Mouse (Mus musculus) heart, embryonic 14.5 days (tissue): ENCODE results near the gene Gm27029. TPM values are rescaled to one million over a fixed set of nuclear protein-coding genes. Genes with fewer than 3 reads are reported as not detected.
A peak's percentile ranks its signal among the peaks of the same experiment; 100 is the strongest.
"Not testable (repeated sequence)": the region's sequence is repeated elsewhere in the genome, so short reads cannot be mapped to it uniquely, and the experiment has no call there.

Experiments
- ATAC-seq: fragments of 200-750 bp; cut with Nextera tagmentation; 2 replicates; pipeline ENCODE4 v1.8.0; 2017; ENCODE audit warnings: low read depth, moderate TSS enrichment; ENCODE audit not compliant: insufficient number of reproducible peaks, insufficient read depth, low FRiP score
- H3K27ac ChIP-seq, 2 experiments: fragments of 200-500 bp in 1 of 2; fragments of 300-500 bp in 1 of 2; sonication (generic) in 1 of 2; replicated peaks in 1 of 2; 2 replicates each; pipeline ENCODE4 v1.5.1; 2012 to 2014; ENCODE audit warnings: low read depth in 2 of 2, low read length in 2 of 2, control low read depth in 1 of 2, mild to moderate bottlenecking in 1 of 2, mixed read lengths in 1 of 2; ENCODE audit not compliant: control insufficient read depth in 1 of 2, insufficient read depth in 1 of 2
- H3K27me3 ChIP-seq: fragments of 300-500 bp; sonication (generic); 2 replicates; pipeline ENCODE4 v1.6.1; 2014; ENCODE audit warnings: mild to moderate bottlenecking, low read length, control low read depth; ENCODE audit not compliant: control insufficient read depth, insufficient read depth
- H3K36me3 ChIP-seq: fragments of 300-500 bp; sonication (generic); 2 replicates; pipeline ENCODE4 v1.6.1; 2014; ENCODE audit warnings: mild to moderate bottlenecking, control low read depth, low read length, mixed read lengths; ENCODE audit not compliant: control insufficient read depth, insufficient read depth
- H3K4me1 ChIP-seq, 2 experiments: fragments of 200-500 bp in 1 of 2; fragments of 300-500 bp in 1 of 2; sonication (generic) in 1 of 2; 2 replicates each; pipeline ENCODE4 v1.6.1; 2012 to 2014; ENCODE audit warnings: low read length in 2 of 2, control low read depth in 1 of 2, mixed read lengths in 1 of 2; ENCODE audit not compliant: control insufficient read depth in 2 of 2, insufficient read depth in 2 of 2
- H3K4me2 ChIP-seq: fragments of 300-500 bp; sonication (generic); 2 replicates; pipeline ENCODE4 v1.6.1; 2014; ENCODE audit warnings: mild to moderate bottlenecking, low read length
- H3K4me3 ChIP-seq, 2 experiments: fragments of 200-500 bp in 1 of 2; fragments of 300-500 bp in 1 of 2; sonication (generic) in 1 of 2; 2 replicates each; pipeline ENCODE4 v1.5.1; 2012 to 2014; ENCODE audit warnings: low read length in 2 of 2, mild to moderate bottlenecking in 2 of 2, control low read depth in 1 of 2, low read depth in 1 of 2, moderate library complexity in 1 of 2; ENCODE audit not compliant: control insufficient read depth in 1 of 2, insufficient read depth in 1 of 2
- H3K9ac ChIP-seq: fragments of 300-500 bp; sonication (generic); 2 replicates; pipeline ENCODE4 v1.6.1; 2014; ENCODE audit warnings: mild to moderate bottlenecking, low read length
- H3K9me3 ChIP-seq: fragments of 300-500 bp; sonication (generic); 2 replicates; pipeline ENCODE4 v1.6.1; 2016; ENCODE audit warnings: low read length, control low read depth; ENCODE audit not compliant: control insufficient read depth
- WGBS: fragments of 180-500 bp; shearing (Covaris S2); extraction: QIAGEN DNeasy Blood & Tissue Kit; methylation state at CpG from one replicate; pipeline ENCODE4 v1.1.7; 2014; 5-methylcytosine and 5-hydroxymethylcytosine counted together
- polyA plus RNA-seq: library from polyadenylated mRNA; unstranded; fragments of >200 nt; fragmentation: Nextera tagmentation; extraction: Ambion mirVana; gene quantifications from 2 replicates; pipeline ENCODE4 v1.2.1, GENCODE M21; 2014

Gm27029 gene
- polyA plus RNA-seq, 1 experiment from 2014 or later: 10.2 TPM

DNA sequence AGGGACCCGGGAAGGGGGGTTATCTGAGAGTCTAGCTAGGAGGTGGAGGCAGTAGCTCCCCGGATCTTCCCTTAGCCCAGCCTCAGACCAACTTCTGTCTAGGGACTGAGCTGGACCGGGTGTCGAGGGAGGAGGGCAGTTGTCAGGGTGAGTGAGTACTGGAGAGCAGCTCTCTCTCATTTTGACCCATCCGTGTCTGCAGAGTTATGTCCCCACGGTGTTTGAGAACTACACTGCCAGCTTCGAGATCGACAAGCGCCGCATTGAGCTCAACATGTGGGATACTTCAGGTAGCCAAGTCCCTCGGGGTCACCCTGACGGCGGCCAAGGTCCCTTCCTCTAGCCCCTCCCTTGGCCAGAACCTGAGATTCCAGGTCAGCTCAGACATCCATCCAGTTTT is 44.1 kb upstream of the Gm27029 start:
- 0 out of 4 replicates have a peak overlapping the region, but pooled peaks of 1 of the 2 experiments have one; percentile 35 for H3K27ac ChIP-seq
- 5% methylated on average over 13 of the region's 13 CpGs for WGBS

DNA sequence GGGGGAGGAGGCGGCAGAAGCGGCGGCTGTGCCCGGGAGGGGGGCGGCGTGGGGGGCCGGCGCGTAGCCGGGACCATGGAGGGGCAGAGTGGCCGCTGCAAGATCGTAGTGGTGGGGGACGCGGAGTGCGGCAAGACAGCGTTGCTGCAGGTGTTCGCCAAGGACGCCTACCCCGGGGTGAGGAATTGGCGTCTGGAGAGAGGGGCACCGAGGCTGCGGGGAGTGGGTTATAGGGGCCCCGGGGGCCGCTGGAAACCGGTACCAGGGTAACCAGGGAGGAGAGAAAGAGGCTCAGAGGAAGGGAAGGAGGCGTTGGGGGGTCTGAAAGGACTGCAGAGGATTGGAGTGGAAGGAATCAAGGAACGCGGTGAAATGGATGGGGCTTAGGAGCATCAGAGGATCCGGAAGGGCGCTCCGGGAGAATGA is 43.7 kb upstream of the Gm27029 start:
- peak overlapping the region; percentile 84 for H3K9ac ChIP-seq
- H3K4me1 ChIP-seq: peaks cover 19 to 33% of the 10 kb centered on the region in 2 experiments
- peak overlapping the region; percentile 77 to 89 for H3K4me3 ChIP-seq
- ATAC-seq: no peak
- peak overlapping the region; percentile 98 for H3K4me2 ChIP-seq
- under 1% methylated on average over 31 of the region's 31 CpGs for WGBS
- no peaks in the 10 kb centered on the region for H3K9me3 ChIP-seq
- H3K36me3 ChIP-seq: no peaks in the 10 kb centered on the region
- no peaks in the 10 kb centered on the region for H3K27me3 ChIP-seq
- peak overlapping the region in 1 of 2 experiments; percentile 35; a peak in 3 of 4 replicates for H3K27ac ChIP-seq

More for the DNA sequence above, 44.1 kb upstream of the Gm27029 start:
- no peaks in the 10 kb centered on the region for H3K27me3 ChIP-seq
- no peaks in the 10 kb centered on the region for H3K9me3 ChIP-seq
- peak overlapping the region; percentile 77 to 89 for H3K4me3 ChIP-seq
- peak overlapping the region; percentile 98 for H3K4me2 ChIP-seq
- ATAC-seq: no peak
- peaks cover 16 to 29% of the 10 kb centered on the region in 2 experiments for H3K4me1 ChIP-seq
- H3K36me3 ChIP-seq: no peaks in the 10 kb centered on the region
- peak overlapping the region; percentile 84 for H3K9ac ChIP-seq

DNA sequence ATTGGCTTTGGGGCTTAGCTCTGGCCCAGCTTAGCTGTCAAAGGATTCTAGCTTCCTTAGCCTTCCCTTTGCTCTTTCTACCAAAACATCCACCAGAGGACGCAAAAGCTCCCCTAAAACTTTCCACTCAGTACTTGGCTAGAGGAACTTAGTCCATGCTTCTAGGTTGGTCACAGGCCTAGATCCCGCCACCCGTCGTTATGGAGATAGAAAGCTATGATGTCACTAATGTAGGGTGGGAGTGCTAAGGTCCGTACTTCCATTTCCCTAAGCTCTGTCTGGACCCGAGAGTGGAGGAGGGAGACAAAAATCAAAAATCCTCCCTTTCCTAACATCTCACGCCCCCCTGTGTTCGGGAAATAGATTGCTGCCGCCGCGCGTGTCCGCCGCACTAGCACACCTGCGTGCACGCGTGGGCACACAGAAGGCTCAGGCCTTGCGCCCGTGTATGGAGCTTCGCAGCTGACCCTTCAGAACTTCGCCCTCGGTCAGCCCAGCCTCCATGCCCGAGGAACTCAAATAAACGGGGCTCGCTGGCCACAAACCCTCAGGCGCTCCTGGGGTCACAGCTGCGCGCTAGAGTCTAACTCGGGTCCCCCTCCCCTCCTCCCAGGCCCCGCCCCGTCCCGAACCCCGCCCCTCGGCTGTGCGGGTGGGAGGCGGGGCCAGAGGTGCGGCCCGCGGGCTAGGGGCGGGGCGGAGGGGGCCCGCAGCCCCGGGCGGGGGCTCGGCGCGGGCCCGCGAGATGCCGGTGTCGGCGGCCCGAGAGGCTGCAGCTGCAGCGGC is 43.1 kb upstream of the Gm27029 start:
- peaks cover 20 to 38% of the 10 kb centered on the region in 2 experiments for H3K4me1 ChIP-seq
- peak overlapping the region; percentile 23 to 35 for H3K27ac ChIP-seq
- H3K36me3 ChIP-seq: peaks cover 2% of the 10 kb centered on the region
- H3K9me3 ChIP-seq: no peaks in the 10 kb centered on the region
- ATAC-seq: peak; percentile 78
- H3K9ac ChIP-seq: peak overlapping the region; percentile 84
- 1% methylated on average over 42 of the region's 54 CpGs for WGBS
- peak overlapping the region; percentile 77 to 89 for H3K4me3 ChIP-seq
- H3K27me3 ChIP-seq: no peaks in the 10 kb centered on the region
- H3K4me2 ChIP-seq: peak overlapping the region; percentile 98

DNA sequence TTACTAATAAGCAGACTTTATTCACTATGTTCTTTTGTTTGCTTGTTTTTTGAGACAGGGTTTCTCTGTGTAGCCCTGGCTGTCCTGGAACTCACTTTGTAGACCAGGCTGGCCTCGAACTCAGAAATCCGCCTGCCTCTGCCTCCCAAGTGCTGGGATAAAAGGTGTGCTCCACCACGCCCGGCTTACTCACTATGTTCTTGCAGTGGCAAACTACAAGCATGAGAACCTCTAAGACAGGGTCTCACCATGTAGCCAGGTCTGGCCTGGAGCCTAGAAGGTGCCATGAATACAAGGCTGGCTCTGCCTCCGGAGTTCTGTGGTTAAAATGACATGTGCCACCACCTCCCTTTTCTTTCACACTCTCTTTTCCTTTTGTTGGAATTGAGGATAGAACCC is 42.0 kb upstream of the Gm27029 start:
- H3K9me3 ChIP-seq: not testable (repeated sequence)
- WGBS: 41% methylated on average over 5 of the region's 5 CpGs
- H3K9ac ChIP-seq: peak overlapping the region; percentile 83

DNA sequence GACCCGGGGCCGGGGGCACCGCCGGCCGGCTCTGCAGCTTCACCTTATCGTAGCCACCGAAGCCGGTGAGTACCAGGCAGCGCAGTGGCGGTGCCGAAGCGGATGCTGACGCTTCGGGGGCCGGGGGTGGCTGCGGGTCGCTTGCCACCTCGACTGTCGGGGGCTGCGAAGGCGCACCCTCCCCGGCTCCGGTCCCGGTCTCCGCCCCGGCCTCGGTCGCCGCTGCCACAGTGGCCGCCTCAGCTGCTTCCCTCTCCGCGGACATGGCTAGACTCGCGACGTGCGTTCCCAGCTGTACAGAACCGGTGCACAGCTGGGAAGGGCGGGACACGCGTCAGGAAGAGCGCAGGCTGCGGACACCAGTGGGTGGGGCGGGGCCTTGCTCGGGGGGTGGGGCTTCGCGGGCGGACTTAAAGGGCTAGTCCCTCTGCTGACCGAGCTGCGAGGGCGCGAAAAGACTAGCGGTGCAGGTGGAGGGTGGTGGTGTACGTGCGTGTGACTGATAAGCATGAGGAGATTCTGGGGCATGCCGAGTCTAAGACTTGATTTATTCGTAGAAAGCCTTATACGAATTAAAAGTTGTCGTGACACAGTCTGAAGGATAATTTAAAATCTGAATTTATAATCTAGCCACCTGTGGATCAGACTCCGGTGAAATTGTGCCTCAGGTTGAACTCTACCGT is 41.4 kb upstream of the Gm27029 start, which contains the start of gene Vat1:
TSS of gene Vat1 (minus strand) at position 362 of the 683 bp plus-strand sequence.
- ATAC-seq: peak; percentile 61
- 2% methylated on average over 56 of the region's 60 CpGs for WGBS
- H3K4me1 ChIP-seq: peaks cover 17 to 41% of the 10 kb centered on the region in 2 experiments

More for the DNA sequence above, 42.0 kb upstream of the Gm27029 start:
- peak overlapping the region; percentile 98 for H3K4me2 ChIP-seq
- not testable (repeated sequence) for H3K27ac ChIP-seq, ATAC-seq, H3K27me3 ChIP-seq
- H3K36me3 ChIP-seq: peaks cover 14% of the 10 kb centered on the region
- H3K4me3 ChIP-seq: peak overlapping the region; percentile 2 to 80; a peak in 3 of 4 replicates
- H3K4me1 ChIP-seq: peaks cover 17 to 41% of the 10 kb centered on the region in 2 experiments

DNA sequence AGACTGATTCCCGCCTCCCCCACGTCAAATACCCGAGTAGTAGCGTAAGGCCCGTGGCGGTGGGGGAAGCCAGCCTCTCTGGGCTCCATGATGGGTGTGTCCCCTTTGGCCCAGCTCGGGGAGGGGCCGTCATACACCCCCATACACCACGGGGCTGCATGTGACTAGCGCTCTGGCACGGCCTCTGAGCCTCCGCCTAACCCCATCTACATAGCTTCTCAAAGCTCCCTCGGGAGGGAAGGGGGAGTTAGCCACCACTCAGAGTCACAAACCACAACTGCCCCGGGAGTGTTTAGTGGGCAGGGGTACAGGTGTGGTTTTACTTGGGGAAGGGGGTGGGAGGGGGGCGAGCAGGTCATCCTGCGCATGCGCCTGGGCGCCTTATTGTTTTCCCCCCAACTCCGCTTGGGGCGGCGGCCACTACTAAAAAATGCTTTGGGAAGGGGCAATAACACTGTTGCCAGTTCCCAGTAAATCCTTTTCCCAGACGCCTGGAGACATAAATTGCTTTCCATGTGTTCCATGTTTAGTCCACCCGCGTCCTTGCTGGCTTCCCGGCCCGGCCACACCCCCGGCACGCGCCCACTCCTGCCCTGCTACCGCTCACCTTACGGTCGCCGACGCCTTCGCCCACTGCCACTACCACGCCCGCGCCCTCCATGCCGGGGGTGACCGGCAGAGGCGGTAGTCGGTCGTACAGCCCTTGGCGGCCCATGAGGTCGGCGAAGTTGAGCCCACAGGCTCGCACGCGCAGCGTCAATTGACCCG is 40.7 kb upstream of the Gm27029 start:
- H3K9ac ChIP-seq: peak overlapping the region; percentile 83
- ATAC-seq: peak; percentile 49
- H3K4me1 ChIP-seq: peaks cover 17 to 41% of the 10 kb centered on the region in 2 experiments
- no peaks in the 10 kb centered on the region for H3K9me3 ChIP-seq
- H3K27me3 ChIP-seq: no peaks in the 10 kb centered on the region
- peak overlapping the region; percentile 78 to 89 for H3K27ac ChIP-seq
- peak overlapping the region; percentile 98 for H3K4me2 ChIP-seq
- peaks cover 25% of the 10 kb centered on the region for H3K36me3 ChIP-seq
- H3K4me3 ChIP-seq: peak overlapping the region; percentile 69 to 80
- WGBS: under 1% methylated on average over 50 of the region's 51 CpGs

More for the DNA sequence above, 41.4 kb upstream of the Gm27029 start, which contains the start of gene Vat1:
- peaks cover 19% of the 10 kb centered on the region for H3K36me3 ChIP-seq
- peak within 1 kb of the TSS; percentile 83 for H3K9ac ChIP-seq
- peak within 1 kb of the TSS; percentile 78 to 89 for H3K27ac ChIP-seq
- peak within 1 kb of the TSS; percentile 69 to 80 for H3K4me3 ChIP-seq
- no peaks in the 10 kb centered on the region for H3K27me3 ChIP-seq
- no peaks in the 10 kb centered on the region for H3K9me3 ChIP-seq
- H3K4me2 ChIP-seq: peak within 1 kb of the TSS; percentile 98
